Mouse (Mus musculus) liver, postnatal 0 days (tissue): ENCODE data around the gene Cd84. TPM values are rescaled to one million over a fixed set of nuclear protein-coding genes. Genes with fewer than 3 reads are reported as not detected.

Source experiments
- ATAC-seq: fragments of 200-750 bp; cut with Nextera tagmentation; 2 replicates; pipeline ENCODE4 v1.8.0; 2017; ENCODE audit warnings: mild to moderate bottlenecking, moderate library complexity
- DNase-seq: peaks from one replicate; pipeline ENCODE4 v3.0.0-alpha.2; 2016
- H3K27ac ChIP-seq: fragments of 300-500 bp; sonication (generic); 2 replicates; pipeline ENCODE4 v1.5.1; 2014; ENCODE audit warnings: antibody characterized with exemption, moderate library complexity, mild to moderate bottlenecking, low read depth
- H3K27me3 ChIP-seq: fragments of 300-500 bp; sonication (generic); 2 replicates; pipeline ENCODE4 v1.6.1; 2014; ENCODE audit warnings: low read length, control low read depth, mixed read lengths; ENCODE audit not compliant: insufficient read depth
- H3K36me3 ChIP-seq: fragments of 300-500 bp; sonication (generic); replicated peaks from 2 replicates; pipeline ENCODE4 v1.6.1; 2014; ENCODE audit warnings: mild to moderate bottlenecking, control low read depth, low read length, moderate library complexity, mixed read lengths; ENCODE audit not compliant: insufficient read depth
- H3K4me1 ChIP-seq: fragments of 300-500 bp; sonication (generic); 2 replicates; pipeline ENCODE4 v1.6.1; 2014; ENCODE audit warnings: antibody characterized with exemption, mild to moderate bottlenecking, control low read depth; ENCODE audit not compliant: insufficient read depth
- H3K4me2 ChIP-seq: fragments of 300-500 bp; sonication (generic); 2 replicates; pipeline ENCODE4 v1.6.1; 2014; ENCODE audit warnings: low read depth, mild to moderate bottlenecking, low read length, moderate library complexity, mixed read lengths
- H3K4me3 ChIP-seq: fragments of 300-500 bp; sonication (generic); 2 replicates; pipeline ENCODE4 v1.5.1; 2014; ENCODE audit warnings: low read depth, low read length
- H3K9ac ChIP-seq: fragments of 300-500 bp; sonication (generic); replicated peaks from 2 replicates; pipeline ENCODE4 v1.6.1; 2014; ENCODE audit warnings: mild to moderate bottlenecking, moderate library complexity
- H3K9me3 ChIP-seq: fragments of 300-500 bp; sonication (generic); 2 replicates; pipeline ENCODE4 v1.6.1; 2016; ENCODE audit warnings: mild to moderate bottlenecking, control low read depth, low read length, mixed read lengths
- CTCF ChIP-seq: sonication (generic); IDR thresholded peaks from 2 replicates; pipeline ENCODE4 v1.5.1; 2016; ENCODE audit warnings: antibody characterized with exemption, low read depth
- EP300 ChIP-seq: IDR thresholded peaks from 2 replicates; pipeline ENCODE4 v1.6.1; 2016; ENCODE audit warnings: antibody characterized with exemption, low read depth, mild to moderate bottlenecking
- WGBS: fragments of 180-500 bp; shearing (Covaris S2); extraction: QIAGEN DNeasy Blood & Tissue Kit; methylation state at CpG from one replicate; pipeline ENCODE4 v1.1.7; 2014; ENCODE audit not compliant: insufficient replicate concordance; 5-methylcytosine and 5-hydroxymethylcytosine counted together
- polyA plus RNA-seq: library from polyadenylated mRNA; unstranded; fragments of >200 nt; fragmentation: Nextera tagmentation; extraction: Ambion mirVana; gene quantifications from 2 replicates; pipeline ENCODE4 v1.2.1, GENCODE M21; 2015

Gene Cd84
- polyA plus RNA-seq, 1 experiment from 2014 or later, result 11.2 TPM

DNA sequence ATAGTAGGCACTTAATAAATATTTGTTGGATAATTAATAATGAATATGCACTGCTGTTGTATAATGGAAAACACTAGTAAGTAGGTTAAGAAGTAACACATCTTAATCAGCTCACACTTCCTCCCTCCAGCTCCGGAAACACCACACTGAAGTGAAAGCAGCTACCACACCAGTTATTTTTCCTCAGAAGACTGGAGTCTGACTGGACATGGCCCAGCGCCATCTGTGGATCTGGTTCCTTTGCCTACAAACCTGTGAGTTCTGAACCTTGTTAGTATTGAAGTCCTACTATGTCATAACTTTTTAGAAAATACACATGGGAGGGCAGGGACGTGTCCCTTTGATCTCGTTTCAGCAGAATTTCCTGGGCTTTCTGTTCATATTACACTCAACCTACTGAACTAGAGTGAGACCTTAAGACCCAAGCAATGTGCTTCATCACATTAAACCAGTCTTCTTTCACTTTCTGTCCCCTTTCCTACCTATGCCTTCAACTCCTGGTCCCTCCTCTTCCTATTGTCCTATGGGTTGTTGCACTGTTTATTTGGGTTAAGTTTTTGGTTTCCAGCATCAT, 1.0 kb downstream of the Cd84 start:
- 29% methylated on average over 4 of the region's 4 CpGs for WGBS
- H3K4me1 ChIP-seq, result peaks cover 3% of the 10 kb centered on the region
- 0 out of 2 replicates have a peak overlapping the region, but pooled peaks have one; percentile 27 for H3K9ac ChIP-seq
- H3K9me3 ChIP-seq, result no peaks in the 10 kb centered on the region
- TF ChIP-seq CTCF, result no peak
- no peak; the same call in 1 of the 2 replicates for TF ChIP-seq EP300
- H3K27ac ChIP-seq, result peak overlapping the region; percentile 76
- no peak for ATAC-seq
- H3K4me3 ChIP-seq, result peak overlapping the region; percentile 28
- H3K36me3 ChIP-seq, result no peaks in the 10 kb centered on the region
- no peaks in the 10 kb centered on the region for H3K27me3 ChIP-seq
- peak overlapping the region; percentile 61 for H3K4me2 ChIP-seq
- peak; percentile 23 for DNase-seq

DNA sequence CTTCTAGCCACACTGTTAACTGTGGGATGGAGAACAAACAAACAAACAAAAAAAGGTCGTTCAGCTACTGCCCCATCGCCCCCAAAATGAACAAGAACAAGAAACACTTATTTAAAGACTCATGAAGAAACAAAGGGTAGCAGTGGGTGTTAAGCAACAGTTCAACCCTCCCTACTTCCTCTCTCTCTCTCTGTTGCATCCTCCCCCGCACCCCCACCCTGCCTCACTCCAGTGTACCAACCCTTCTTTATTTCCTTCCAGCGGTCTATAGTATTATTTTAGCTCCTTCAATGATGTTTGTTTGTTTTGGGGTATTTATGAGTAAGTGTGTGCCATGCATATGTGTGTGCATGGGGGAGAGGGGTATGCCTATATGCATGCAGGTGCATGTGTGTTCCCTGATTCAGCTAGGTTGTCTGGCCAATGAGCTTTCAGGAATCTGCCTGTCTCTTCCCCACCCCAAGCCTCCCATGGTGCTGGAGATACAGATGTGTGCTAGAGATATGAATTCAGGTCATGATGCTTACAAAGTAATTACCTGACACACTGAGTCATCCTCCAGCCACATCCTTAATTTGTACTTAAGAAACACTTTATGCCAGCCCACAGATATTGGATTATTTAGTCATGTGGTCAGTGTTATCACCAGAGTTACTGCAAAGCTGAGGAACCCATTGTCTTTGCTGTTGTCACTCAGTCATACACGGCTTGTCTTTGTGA, 5.7 kb downstream of the Cd84 start:
- no peak overlapping the region for H3K4me3 ChIP-seq
- peak overlapping the region; percentile 61 for H3K27ac ChIP-seq
- H3K27me3 ChIP-seq, result no peaks in the 10 kb centered on the region
- 32% methylated on average over 5 of the region's 5 CpGs for WGBS
- ATAC-seq (peak; percentile 43), DNase-seq (peak; percentile 47)
- H3K36me3 ChIP-seq, result no peaks in the 10 kb centered on the region
- TF ChIP-seq EP300, result no peak
- H3K4me1 ChIP-seq, result peaks cover 3% of the 10 kb centered on the region
- H3K4me2 ChIP-seq, result peak overlapping the region; percentile 22; the same call in 1 of the 2 replicates
- H3K9ac ChIP-seq, result no peak overlapping the region
- H3K9me3 ChIP-seq, result no peaks in the 10 kb centered on the region

DNA sequence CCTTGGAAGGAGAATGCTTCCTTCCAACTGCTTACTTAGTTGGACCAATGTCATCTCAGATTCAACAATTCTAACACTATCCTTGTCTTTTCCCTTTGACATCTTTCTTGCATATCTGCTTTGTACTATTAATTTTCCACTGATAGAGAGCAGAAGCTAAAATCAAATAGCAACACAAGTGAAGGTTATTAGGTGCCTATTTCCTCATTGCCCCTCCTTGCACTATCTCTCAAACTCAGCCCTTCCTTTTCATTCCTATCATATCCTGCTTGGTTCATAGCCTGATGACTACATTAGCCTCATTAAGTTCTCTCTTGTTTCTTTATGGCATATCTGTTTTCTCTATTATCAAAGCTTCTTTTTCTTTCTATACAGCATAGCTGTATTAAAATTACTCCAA, 8.7 kb downstream of the Cd84 start:
- H3K36me3 ChIP-seq, result no peaks in the 10 kb centered on the region
- H3K9me3 ChIP-seq, result no peaks in the 10 kb centered on the region

DNA sequence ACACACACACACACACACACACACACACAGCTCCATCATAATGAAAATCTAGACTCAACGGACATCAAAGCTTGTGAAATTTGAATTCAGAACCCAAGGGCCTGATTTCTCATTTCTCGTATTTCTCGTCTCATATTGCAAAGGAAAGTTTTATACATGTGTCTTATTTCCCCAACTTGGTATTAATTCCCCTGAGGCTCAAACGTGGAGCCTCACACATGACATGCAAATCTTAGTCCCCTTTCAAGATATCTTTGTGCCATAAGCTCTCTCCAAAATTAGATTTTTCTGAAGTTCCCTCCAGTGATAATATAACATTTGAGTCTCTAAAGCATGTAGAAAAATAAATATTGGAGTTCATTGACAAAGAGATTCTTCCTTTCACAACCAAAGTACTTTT, 9.3 kb downstream of the Cd84 start:
- Histone ChIP-seq H3K4me3 (no peak overlapping the region), H3K9ac (no peak overlapping the region), H3K27ac (peak overlapping the region; percentile 60), H3K27me3 (no peaks in the 10 kb centered on the region), H3K36me3 (no peaks in the 10 kb centered on the region), H3K4me1 (peaks cover 3% of the 10 kb centered on the region), H3K4me2 (no peak overlapping the region), H3K9me3 (no peaks in the 10 kb centered on the region)
- TF ChIP-seq CTCF (no peak), EP300 (no peak)
- WGBS, result 63% methylated on average over 4 of the region's 4 CpGs
- DNase-seq (no peak), ATAC-seq (no peak)

More for the DNA sequence above, 8.7 kb downstream of the Cd84 start:
- TF ChIP-seq CTCF (no peak), EP300 (no peak)
- ATAC-seq, result no peak
- no peak overlapping the region for H3K27ac ChIP-seq
- no peaks in the 10 kb centered on the region for H3K27me3 ChIP-seq
- no peak overlapping the region for H3K4me3 ChIP-seq
- no peak for DNase-seq
- H3K4me1 ChIP-seq, result peaks cover 3% of the 10 kb centered on the region
- H3K9ac ChIP-seq, result no peak overlapping the region
- no peak overlapping the region for H3K4me2 ChIP-seq

DNA sequence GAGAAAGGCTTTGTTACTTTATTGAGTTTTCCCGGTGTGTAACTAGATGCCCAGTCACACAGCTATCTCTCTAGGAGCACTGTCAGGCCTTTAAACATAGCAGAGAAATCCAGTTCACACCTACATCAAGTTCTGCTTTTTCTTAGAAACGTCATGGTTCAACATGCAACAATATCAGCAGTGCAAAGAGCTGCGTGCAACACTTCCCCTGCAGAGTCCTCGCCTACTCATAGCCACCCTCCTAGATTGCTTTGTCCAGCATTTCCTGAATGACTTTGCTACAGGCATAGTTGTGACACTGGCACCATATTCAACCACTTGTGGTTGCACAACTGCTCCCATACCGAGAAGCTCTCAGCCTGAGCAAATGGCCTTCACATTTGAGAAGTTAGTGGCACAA, 10.0 kb downstream of the Cd84 start:
- H3K27me3 ChIP-seq, result no peaks in the 10 kb centered on the region
- no peaks in the 10 kb centered on the region for H3K4me1 ChIP-seq
- H3K9ac ChIP-seq, result no peak overlapping the region
- no peak for TF ChIP-seq CTCF
- peak; percentile 60 for TF ChIP-seq EP300
- DNase-seq (peak; percentile 44), ATAC-seq (peak; percentile 85)
- H3K4me3 ChIP-seq, result no peak overlapping the region
- no peaks in the 10 kb centered on the region for H3K9me3 ChIP-seq
- H3K36me3 ChIP-seq, result no peaks in the 10 kb centered on the region
- H3K4me2 ChIP-seq, result no peak overlapping the region
- H3K27ac ChIP-seq, result peak overlapping the region; percentile 60
- WGBS, result 26% methylated on average over 5 of the region's 5 CpGs

DNA sequence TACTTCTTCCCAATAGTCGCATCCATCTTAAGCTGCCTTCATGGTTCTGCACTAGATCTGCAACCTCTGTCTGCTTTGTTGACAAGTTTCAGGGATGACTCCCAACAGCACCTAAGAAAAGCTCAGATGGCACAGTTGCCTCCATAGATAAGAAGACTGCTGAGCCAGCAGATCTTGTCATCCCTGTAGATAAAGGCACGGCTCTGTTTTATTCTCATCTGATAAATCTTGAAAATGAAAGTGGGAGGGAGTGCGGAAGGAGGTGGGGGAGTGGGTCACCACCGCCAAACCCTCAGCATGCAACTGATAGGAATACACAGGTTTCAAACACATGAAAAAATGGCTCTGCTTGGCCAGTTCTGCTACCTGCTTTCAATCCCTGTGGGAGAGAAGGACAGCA, 26.0 kb downstream of the Cd84 start:
- ATAC-seq, result no peak
- no peak overlapping the region for H3K27ac ChIP-seq
- no peaks in the 10 kb centered on the region for H3K9me3 ChIP-seq
- H3K27me3 ChIP-seq, result no peaks in the 10 kb centered on the region
- DNase-seq, result no peak
- TF ChIP-seq EP300 (no peak), CTCF (no peak)
- 69% methylated on average over 4 of the region's 4 CpGs for WGBS
- H3K4me2 ChIP-seq, result no peak overlapping the region
- no peak overlapping the region for H3K4me3 ChIP-seq
- no peaks in the 10 kb centered on the region for H3K36me3 ChIP-seq
- no peak overlapping the region for H3K9ac ChIP-seq
- no peaks in the 10 kb centered on the region for H3K4me1 ChIP-seq
